ENCODE assay signal across 15 mouse cellular contexts in the genomic region with DNA sequence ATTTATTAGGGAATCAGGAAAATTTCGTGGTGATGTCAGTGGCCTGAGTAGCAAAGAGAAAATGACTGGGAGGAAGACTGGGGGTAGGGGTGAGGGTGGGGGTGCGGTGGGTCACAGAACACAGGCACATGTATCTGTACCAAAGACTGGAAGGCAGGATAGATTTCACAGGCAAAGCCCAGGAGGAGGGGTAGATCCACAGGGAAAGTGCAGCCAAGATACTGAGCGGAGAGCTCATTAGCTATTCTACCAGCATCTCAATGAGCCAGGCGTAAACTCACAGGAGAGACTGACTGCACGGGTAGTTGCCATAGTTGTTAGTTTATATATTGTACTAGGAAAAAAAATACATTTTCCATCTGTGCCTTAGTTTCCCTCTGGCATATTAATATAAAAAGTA.
"Had no signal": no experiment of that assay in that cellular context is flagged by ENCODE, and none has a peak within 500 bp of the region (broad histone marks: within the 10 kb centered on the region; RNA-seq: fewer than 3 reads in every experiment).

No protein-coding gene starts in this region.

- H3K36me3 ChIP-seq: limb, embryonic 15.5 days; liver, embryonic 12.5 days; midbrain, embryonic 12.5 days had no signal

- H3K4me3 ChIP-seq: limb, embryonic 15.5 days; liver, embryonic 12.5 days; midbrain, embryonic 12.5 days had no signal

- H3K4me1 ChIP-seq: limb, embryonic 15.5 days; liver, embryonic 12.5 days had no signal

- H3K4me2 ChIP-seq: limb, embryonic 15.5 days; liver, embryonic 12.5 days; lung, embryonic 14.5 days; midbrain, embryonic 12.5 days had no signal

- H3K27me3 ChIP-seq: liver, embryonic 12.5 days; midbrain, embryonic 12.5 days had no signal

- H3K9ac ChIP-seq: limb, embryonic 15.5 days; liver, embryonic 12.5 days; lung, embryonic 14.5 days; midbrain, embryonic 12.5 days had no signal

- H3K9me3 ChIP-seq: limb, embryonic 15.5 days; liver, embryonic 12.5 days; midbrain, embryonic 12.5 days had no signal

- DNase-seq: kidney, adult 9 months; kidney, postnatal 36 days; layer of hippocampus, adult 9-11 months; layer of hippocampus, postnatal 36 days; lung, embryonic 14.5 days; lung, postnatal 10 days; lung, postnatal 4 days; right cerebral cortex, postnatal 4 days; spleen, adult 18-20 months; thymus, adult 18-20 months; thymus, postnatal 14 days had no signal

- ATAC-seq: liver, embryonic 12.5 days had no signal

- H3K27ac ChIP-seq: kidney, postnatal 0 days; limb, embryonic 15.5 days; liver, embryonic 12.5 days; midbrain, embryonic 12.5 days had no signal
